ENCODE assay signal across 34 mouse cellular contexts in the genomic region with DNA sequence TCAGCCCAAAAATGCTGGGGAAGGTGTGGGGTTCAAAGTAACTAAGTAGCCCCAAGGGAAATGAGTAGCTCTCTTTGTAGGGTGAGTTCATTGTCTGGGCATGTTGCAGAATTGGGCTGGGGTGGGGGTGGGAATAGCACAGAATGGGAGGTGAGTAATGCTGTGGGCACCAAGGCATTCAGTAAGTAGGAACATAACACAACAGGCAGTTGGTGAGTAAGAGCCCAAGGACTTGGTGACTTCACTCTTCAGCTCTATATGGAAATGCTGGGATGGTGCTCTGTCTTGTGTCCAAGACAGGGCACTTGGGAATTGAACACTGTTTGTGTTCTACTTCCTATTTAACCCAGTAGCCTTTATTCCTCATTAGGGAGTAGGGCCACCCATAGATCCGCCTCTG. TPM values are rescaled to one million over a fixed set of nuclear protein-coding genes. Genes with fewer than 3 reads are reported as not detected.
DNase-seq lines count a peak whose midpoint lies in the region; ATAC-seq and TF ChIP-seq lines count a peak whose summit lies in the region.
"Had no signal": no experiment of that assay in that cellular context is flagged by ENCODE, and none has a peak within 500 bp of the region (broad histone marks: within the 10 kb centered on the region; RNA-seq: fewer than 3 reads in every experiment).

No protein-coding gene starts in this region.

- TF ChIP-seq POLR2A in embryonic fibroblast, embryonic 13.5 days (IDR thresholded peaks at IDR 0.05; ENCODE audit: low read depth, low read length), result no peak

- H3K9me3 ChIP-seq in lung, postnatal 0 days (ENCODE audit: low read length), result no peaks in the 10 kb centered on the region
- H3K9me3 ChIP-seq: embryonic facial prominence, embryonic 12.5 days; heart, embryonic 10.5 days; heart, embryonic 15.5 days; hindbrain, embryonic 13.5 days; limb, embryonic 15.5 days; megakaryocyte, embryonic 14.5 days; midbrain, embryonic 13.5 days had no signal

- no peaks in the 10 kb centered on the region for H3K27me3 ChIP-seq in lung, postnatal 0 days (replicated peaks; ENCODE audit: insufficient read depth, low read length)
- H3K27me3 ChIP-seq: embryonic facial prominence, embryonic 12.5 days; heart, embryonic 15.5 days; hindbrain, embryonic 13.5 days; limb, embryonic 15.5 days; midbrain, embryonic 13.5 days had no signal

- no peaks in the 10 kb centered on the region for H3K36me3 ChIP-seq in lung, postnatal 0 days (ENCODE audit: insufficient read depth, low read length)
- H3K36me3 ChIP-seq: embryonic facial prominence, embryonic 12.5 days; heart, embryonic 10.5 days; heart, embryonic 15.5 days; hindbrain, embryonic 13.5 days; limb, embryonic 15.5 days; midbrain, embryonic 13.5 days had no signal

- intact Hi-C loops in heart, postnatal 14 days (cut with DNase I), result no loop called here
- intact Hi-C loops in gastrocnemius, adult 2 months (cut with DNase I), result no loop called here

- no peaks in the 10 kb centered on the region for H3K4me1 ChIP-seq in lung, postnatal 0 days (ENCODE audit: insufficient read depth, low read depth, low read length)
- H3K4me1 ChIP-seq in embryonic fibroblast, embryonic 13.5 days (ENCODE audit: control insufficient read depth, insufficient read depth, low read length), result peaks cover 6% of the 10 kb centered on the region
- H3K4me1 ChIP-seq: embryonic facial prominence, embryonic 12.5 days; heart, embryonic 10.5 days; hindbrain, embryonic 13.5 days; limb, embryonic 15.5 days; midbrain, embryonic 13.5 days had no signal

- DNase-seq in lung, postnatal 0 days (ENCODE audit: low spot score), result peak; percentile 30
- no peak for DNase-seq in lung, postnatal 10 days
- DNase-seq in NIH3T3 (ENCODE audit: low read depth), result peak; percentile 70
- no peak for DNase-seq in heart, postnatal 14 days
- no peak for DNase-seq in cerebellum, postnatal 25 days
- no peak for DNase-seq in ovary, postnatal 10 days (ENCODE audit: low spot score)
- no peak for DNase-seq in gastrocnemius, adult 2 months
- DNase-seq: adrenal gland, postnatal 36 days; cerebellum, adult 8-10 months; cerebellum, postnatal 36 days; embryo, embryonic 11 days; forebrain, postnatal 0 days; gastrocnemius, postnatal 14 days; heart, postnatal 4 days; kidney, adult 9 months; kidney, postnatal 10 days; layer of hippocampus, postnatal 36 days; left cerebral cortex, postnatal 4 days; lung, adult 2 months; lung, postnatal 36 days; retina, postnatal 1 day; right cerebral cortex, postnatal 25 days; spleen, adult 18-20 months; thymus, postnatal 14 days had no signal

- no peak overlapping the region for H3K9ac ChIP-seq in lung, postnatal 0 days (replicated peaks; ENCODE audit: low read depth)
- H3K9ac ChIP-seq: embryonic facial prominence, embryonic 12.5 days; forebrain, postnatal 0 days; heart, embryonic 15.5 days; hindbrain, embryonic 13.5 days; limb, embryonic 15.5 days; liver, embryonic 14.5 days; midbrain, embryonic 13.5 days had no signal

- H3K27ac ChIP-seq in lung, postnatal 0 days (ENCODE audit: low read length), result no peak overlapping the region
- peak overlapping the region; percentile 98 for H3K27ac ChIP-seq in embryonic fibroblast, embryonic 13.5 days (ENCODE audit: insufficient read depth, low read length)
- H3K27ac ChIP-seq in gastrocnemius, adult 2 months, result no peak overlapping the region
- H3K27ac ChIP-seq: embryonic facial prominence, embryonic 12.5 days; heart, embryonic 10.5 days; heart, embryonic 15.5 days; hindbrain, embryonic 13.5 days; limb, embryonic 15.5 days; liver, embryonic 14.5 days; midbrain, embryonic 13.5 days had no signal

- ATAC-seq in lung, postnatal 0 days, result peak; percentile 62
- ATAC-seq: forebrain, postnatal 0 days; intestine, postnatal 0 days; midbrain, embryonic 13.5 days had no signal

- no peak overlapping the region for H3K4me2 ChIP-seq in lung, postnatal 0 days (replicated peaks; ENCODE audit: low read depth, low read length)
- H3K4me2 ChIP-seq: embryonic facial prominence, embryonic 12.5 days; heart, embryonic 15.5 days; hindbrain, embryonic 13.5 days; limb, embryonic 15.5 days; midbrain, embryonic 13.5 days had no signal

- WGBS in lung, postnatal 0 days, result 100% methylated on average over 1 of the region's 1 CpGs

- no peak for TF ChIP-seq CTCF in lung, postnatal 0 days (IDR thresholded peaks at IDR 0.05)
- TF ChIP-seq CTCF in embryonic fibroblast, embryonic 13.5 days (IDR thresholded peaks at IDR 0.05; ENCODE audit: borderline replicate concordance, insufficient read depth, low read length), result no peak
- no peak for TF ChIP-seq CTCF in gastrocnemius, adult 2 months (IDR thresholded peaks at IDR 0.05)

- peak; percentile 38; the same call in 1 of the 2 replicates for TF ChIP-seq EP300 in lung, postnatal 0 days (IDR thresholded peaks at IDR 0.05)

- H3K4me3 ChIP-seq in lung, postnatal 0 days (ENCODE audit: low read depth, low read length), result no peak overlapping the region
- no peak overlapping the region for H3K4me3 ChIP-seq in embryonic fibroblast, embryonic 13.5 days (ENCODE audit: insufficient read depth, low read length)
- H3K4me3 ChIP-seq in gastrocnemius, adult 2 months, result no peak overlapping the region
- H3K4me3 ChIP-seq: embryonic facial prominence, embryonic 12.5 days; heart, embryonic 10.5 days; heart, embryonic 15.5 days; hindbrain, embryonic 13.5 days; limb, embryonic 15.5 days; megakaryocyte, embryonic 14.5 days; midbrain, embryonic 13.5 days had no signal

RNA-seq across cellular contexts. Expression of gene Msn, which starts 26.1 kb away (rescaled TPM):
- polyA plus RNA-seq in lung, postnatal 0 days (2015; fragmentation: Nextera tagmentation; extraction: Ambion mirVana), result 293 and 316 TPM in 2 replicates
- polyA plus RNA-seq in embryonic fibroblast, embryonic 13.5 days (2011; ENCODE audit: insufficient read length, low read depth, missing spikeins), result 473 and 817 TPM in 2 replicates
- total RNA-seq in heart, postnatal 14 days (2021), result 100 to 1,000 TPM; 146 to 163 TPM
- total RNA-seq in gastrocnemius, adult 2 months (2021), result 10 to 100 TPM; 23.3 to 33.8 TPM

Comparison
In these comparisons a context has a peak if more than half of its experiments do, and no peak if none do; other contexts are left out.
1. DNase-seq: peak in lung, postnatal 0 days (single experiment) and NIH3T3 (single experiment); none in lung, postnatal 10 days (single experiment), heart, postnatal 14 days (0 of 2), cerebellum, postnatal 25 days (0 of 2), ovary, postnatal 10 days (single experiment) and gastrocnemius, adult 2 months (single experiment).
2. RNA of gene Msn, which starts 26.1 kb away (total RNA-seq): 146 to 163 TPM in heart, postnatal 14 days; 23.3 to 33.8 TPM in gastrocnemius, adult 2 months; every median in the first group is over 4 times any median in the second.